Mouse (Mus musculus) intestine, embryonic 14.5 days (tissue): ENCODE results near the gene Farp1. TPM values are rescaled to one million over a fixed set of nuclear protein-coding genes. Genes with fewer than 3 reads are reported as not detected.

Experiments
- ATAC-seq: fragments of 200-750 bp; cut with Nextera tagmentation; replicated peaks from 2 replicates; pipeline ENCODE4 v1.8.0; 2017; ENCODE audit warnings: low read depth, moderate number of reproducible peaks, moderate TSS enrichment, moderate library complexity; ENCODE audit not compliant: low FRiP score, low TSS enrichment
- DNase-seq: peaks from one replicate; pipeline ENCODE4 v3.0.0-alpha.2; 2018; ENCODE audit warnings: low spot score
- H3K27ac ChIP-seq: fragments of 300-500 bp; sonication (generic); 2 replicates; pipeline ENCODE4 v1.5.1; 2014; ENCODE audit warnings: low read depth, mild to moderate bottlenecking, control low read depth
- H3K27me3 ChIP-seq: fragments of 300-500 bp; sonication (generic); replicated peaks from 2 replicates; pipeline ENCODE4 v1.6.1; 2014; ENCODE audit warnings: low read length, control low read depth; ENCODE audit not compliant: control insufficient read depth, insufficient read depth
- H3K36me3 ChIP-seq: fragments of 300-500 bp; sonication (generic); 2 replicates; pipeline ENCODE4 v1.6.1; 2014; ENCODE audit warnings: low read length, control low read depth; ENCODE audit not compliant: control insufficient read depth, insufficient read depth
- H3K4me1 ChIP-seq: fragments of 300-500 bp; sonication (generic); replicated peaks from 2 replicates; pipeline ENCODE4 v1.6.1; 2014; ENCODE audit warnings: low read length, control low read depth, mixed read lengths; ENCODE audit not compliant: control insufficient read depth, insufficient read depth
- H3K4me2 ChIP-seq: fragments of 300-500 bp; sonication (generic); 2 replicates; pipeline ENCODE4 v1.6.1; 2014; ENCODE audit warnings: low read length
- H3K4me3 ChIP-seq: fragments of 300-500 bp; sonication (generic); 2 replicates; pipeline ENCODE4 v1.5.1; 2014; ENCODE audit warnings: low read depth, low read length, control low read depth, mixed read lengths
- H3K9ac ChIP-seq: fragments of 300-500 bp; sonication (generic); 2 replicates; pipeline ENCODE4 v1.6.1; 2014; ENCODE audit warnings: mild to moderate bottlenecking, low read length
- H3K9me3 ChIP-seq: fragments of 300-500 bp; sonication (generic); 2 replicates; pipeline ENCODE4 v1.6.1; 2016; ENCODE audit warnings: low read length, control low read depth; ENCODE audit not compliant: control insufficient read depth
- WGBS: fragments of 180-500 bp; shearing (Covaris S2); extraction: QIAGEN DNeasy Blood & Tissue Kit; methylation state at CpG from one replicate; pipeline ENCODE4 v1.1.7; 2014; 5-methylcytosine and 5-hydroxymethylcytosine counted together
- polyA plus RNA-seq: library from polyadenylated mRNA; unstranded; fragments of >200 nt; fragmentation: Nextera tagmentation; extraction: Ambion mirVana; gene quantifications from 2 replicates; pipeline ENCODE4 v1.2.1, GENCODE M21; 2014

The Farp1 gene
- polyA plus RNA-seq, 1 experiment from 2014 or later = 26.1 TPM

DNA sequence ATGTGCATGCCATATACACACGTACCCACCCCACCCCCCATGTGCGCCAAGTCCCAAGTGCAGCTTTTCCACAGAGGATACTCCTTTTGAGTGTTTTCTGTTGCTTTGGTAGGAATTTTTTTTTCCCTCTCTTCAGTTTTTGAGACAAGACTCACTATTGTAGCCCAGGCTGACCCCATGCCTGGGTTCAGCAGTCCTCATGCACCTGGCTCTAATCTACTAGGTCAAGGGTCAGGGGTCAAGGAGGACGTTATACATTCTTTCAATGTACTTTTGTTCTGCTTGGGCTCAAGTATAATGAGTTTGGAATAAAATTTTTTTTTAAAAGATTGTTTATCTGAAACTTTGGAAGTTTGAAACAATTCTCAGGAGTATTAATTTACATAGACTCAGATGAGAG, 48.4 kb downstream of the Farp1 start:
- DNase-seq = no peak
- H3K4me1 ChIP-seq = peaks cover 9% of the 10 kb centered on the region
- H3K9ac ChIP-seq = no peak overlapping the region
- no peaks in the 10 kb centered on the region for H3K9me3 ChIP-seq
- H3K4me3 ChIP-seq = no peak overlapping the region
- H3K27me3 ChIP-seq = no peaks in the 10 kb centered on the region
- no peak overlapping the region for H3K4me2 ChIP-seq
- WGBS = 81% methylated on average over 3 of the region's 3 CpGs
- no peak overlapping the region for H3K27ac ChIP-seq
- H3K36me3 ChIP-seq = 0 out of 2 replicates have a peak, but pooled peaks cover 4% of the 10 kb centered on the region
- no peak for ATAC-seq

DNA sequence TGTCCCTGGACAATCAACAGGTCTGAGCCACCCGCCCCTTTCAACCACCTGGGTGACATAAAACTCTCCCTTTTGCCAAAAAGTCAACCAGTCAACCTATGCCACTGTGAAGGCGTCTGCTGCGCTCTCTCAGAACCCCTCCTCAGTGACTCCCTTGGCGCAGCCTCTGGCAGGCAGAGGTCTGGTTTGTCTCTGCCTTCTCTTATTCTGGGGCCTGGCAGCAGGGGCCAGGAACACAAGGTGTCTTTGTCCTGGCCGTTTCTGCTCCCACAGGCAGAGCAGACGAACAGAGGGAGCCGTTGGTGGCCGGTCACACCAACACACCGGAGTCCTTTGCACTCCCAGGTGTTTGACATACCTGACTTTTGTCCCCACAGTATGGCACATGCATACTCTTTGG, 57.5 kb downstream of the Farp1 start:
- no peak overlapping the region for H3K27ac ChIP-seq
- WGBS = 40% methylated on average over 9 of the region's 9 CpGs
- no peak overlapping the region for H3K4me2 ChIP-seq
- ATAC-seq (no peak), DNase-seq (no peak)
- H3K9me3 ChIP-seq = no peaks in the 10 kb centered on the region; the same call in 1 of the 2 replicates
- no peak overlapping the region for H3K4me3 ChIP-seq
- no peaks in the 10 kb centered on the region for H3K27me3 ChIP-seq
- H3K36me3 ChIP-seq = peaks cover 5% of the 10 kb centered on the region
- H3K4me1 ChIP-seq = peaks cover 8% of the 10 kb centered on the region; the same call in 1 of the 2 replicates
- no peak overlapping the region for H3K9ac ChIP-seq

DNA sequence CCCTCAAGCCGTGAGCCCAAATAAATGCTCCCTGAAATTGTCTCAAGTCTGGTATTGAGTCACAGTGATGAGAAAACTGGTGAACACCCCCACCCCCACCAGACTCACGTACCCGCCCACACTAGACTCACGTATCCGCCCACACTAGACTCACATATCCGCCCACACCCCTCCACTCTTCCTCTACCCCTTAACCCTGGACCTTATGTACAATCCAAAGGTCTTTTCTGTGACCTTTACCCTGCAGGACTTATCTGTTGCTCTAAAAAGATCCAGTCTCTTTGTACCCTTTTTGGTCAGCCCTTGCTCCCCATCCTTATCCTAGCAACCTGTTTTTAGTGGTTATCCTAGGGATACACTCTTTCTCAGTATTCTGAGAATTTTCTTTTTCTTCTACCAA, 58.9 kb downstream of the Farp1 start:
- 77% methylated on average over 6 of the region's 6 CpGs for WGBS
- Histone ChIP-seq H3K9me3 (no peaks in the 10 kb centered on the region; the same call in 1 of the 2 replicates), H3K4me1 (peaks cover 12% of the 10 kb centered on the region), H3K4me2 (no peak overlapping the region), H3K27ac (no peak overlapping the region), H3K27me3 (no peaks in the 10 kb centered on the region), H3K9ac (no peak overlapping the region), H3K4me3 (no peak overlapping the region), H3K36me3 (peaks cover 5% of the 10 kb centered on the region)
- ATAC-seq = no peak
- no peak for DNase-seq

DNA sequence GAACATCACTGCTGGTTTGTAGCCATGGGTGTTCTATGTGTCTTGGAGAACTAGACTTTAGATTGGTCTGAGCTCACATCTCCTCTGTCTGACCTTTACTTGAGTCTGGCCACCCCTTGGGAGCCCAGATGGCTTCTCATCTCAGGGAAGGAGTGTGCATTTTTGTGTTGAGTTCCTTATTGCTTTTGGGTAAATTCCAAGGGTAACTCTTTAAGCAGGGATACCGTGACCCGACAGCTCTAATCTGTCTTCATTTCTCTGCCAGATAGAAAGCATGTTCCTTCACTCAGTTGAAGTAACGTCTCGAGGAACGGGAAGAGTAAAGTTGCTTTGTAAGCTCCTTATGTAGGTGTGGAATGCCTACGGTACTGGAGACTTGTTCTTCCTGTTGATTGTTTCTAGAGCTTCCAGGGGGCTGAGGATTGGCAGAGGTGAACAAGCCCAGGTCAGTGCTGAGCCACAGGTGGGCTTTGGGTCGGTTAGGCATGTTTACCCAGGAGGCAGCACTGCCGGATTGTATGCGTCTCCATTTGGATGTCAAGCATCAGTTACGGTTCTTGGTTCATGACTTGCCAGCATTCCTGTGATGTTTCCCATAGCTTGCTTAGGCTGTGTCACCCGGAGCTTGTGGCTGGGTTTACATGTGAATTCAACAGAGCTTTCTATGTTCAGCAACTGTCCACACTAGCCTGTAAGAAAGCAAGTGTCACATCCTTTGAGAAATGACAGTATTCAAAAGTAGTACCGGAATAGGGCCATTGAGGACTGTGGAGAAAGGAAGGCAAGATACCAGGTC, 62.8 kb downstream of the Farp1 start:
- no peak overlapping the region for H3K4me3 ChIP-seq
- H3K27ac ChIP-seq = no peak overlapping the region
- no peaks in the 10 kb centered on the region for H3K27me3 ChIP-seq
- 62% methylated on average over 12 of the region's 12 CpGs for WGBS
- no peak for DNase-seq
- H3K36me3 ChIP-seq = 0 out of 2 replicates have a peak, but pooled peaks cover 4% of the 10 kb centered on the region
- no peak for ATAC-seq
- no peak overlapping the region for H3K9ac ChIP-seq
- H3K4me2 ChIP-seq = no peak overlapping the region
- peaks cover 21% of the 10 kb centered on the region for H3K4me1 ChIP-seq
- H3K9me3 ChIP-seq = no peaks in the 10 kb centered on the region

DNA sequence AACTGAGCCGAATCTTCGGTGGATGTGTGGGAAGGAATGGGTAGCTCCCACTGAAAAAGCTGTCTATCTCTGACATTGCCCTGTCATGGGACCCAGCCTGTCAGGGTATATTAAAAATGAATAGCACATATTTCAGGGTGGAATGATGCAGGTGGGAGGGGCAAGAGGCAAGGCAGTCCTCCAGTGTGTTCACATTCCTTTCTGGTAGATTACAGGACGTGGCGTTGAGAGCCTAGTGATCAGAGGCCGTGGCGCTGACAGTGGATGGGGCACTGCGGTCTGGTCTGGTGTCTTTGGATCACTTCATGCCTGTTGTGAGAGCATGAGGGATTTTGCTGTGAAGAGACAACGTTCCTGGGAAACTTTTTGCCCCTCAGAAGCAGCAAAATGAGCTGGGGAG, 64.1 kb downstream of the Farp1 start:
- peaks cover 20% of the 10 kb centered on the region for H3K4me1 ChIP-seq
- no peak overlapping the region for H3K4me2 ChIP-seq
- no peak overlapping the region for H3K27ac ChIP-seq
- no peak for ATAC-seq
- WGBS = 63% methylated on average over 8 of the region's 8 CpGs
- no peak for DNase-seq
- peaks cover 12% of the 10 kb centered on the region; the same call in 1 of the 2 replicates for H3K36me3 ChIP-seq
- no peak overlapping the region for H3K9ac ChIP-seq
- H3K27me3 ChIP-seq = no peaks in the 10 kb centered on the region
- H3K9me3 ChIP-seq = no peaks in the 10 kb centered on the region
- no peak overlapping the region for H3K4me3 ChIP-seq

DNA sequence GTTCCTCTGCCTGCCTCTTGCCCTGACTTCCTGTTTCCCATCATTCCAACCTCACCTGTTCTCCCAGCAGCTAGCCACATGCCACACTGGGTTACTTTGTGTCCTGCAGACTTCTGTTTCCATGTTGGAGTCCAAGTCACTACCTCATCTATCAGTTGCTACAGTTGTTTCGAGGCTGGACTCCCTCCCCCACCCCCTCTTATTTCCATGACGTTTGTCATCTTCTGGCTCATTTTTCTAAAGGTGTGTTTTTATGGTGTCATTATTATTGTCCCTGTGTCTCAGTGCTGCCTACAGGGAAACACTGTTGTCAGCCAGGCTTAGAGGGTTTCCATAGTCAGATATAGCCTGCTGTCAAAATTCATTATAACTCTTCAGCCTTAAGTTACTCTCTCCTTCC, 64.9 kb downstream of the Farp1 start:
- H3K36me3 ChIP-seq = peaks cover 12% of the 10 kb centered on the region; the same call in 1 of the 2 replicates
- no peaks in the 10 kb centered on the region for H3K27me3 ChIP-seq
- DNase-seq = no peak
- WGBS = 68% methylated on average over 2 of the region's 2 CpGs
- H3K4me2 ChIP-seq = no peak overlapping the region
- no peak overlapping the region for H3K27ac ChIP-seq
- H3K4me1 ChIP-seq = peaks cover 24% of the 10 kb centered on the region
- ATAC-seq = no peak
- no peak overlapping the region for H3K4me3 ChIP-seq
- no peak overlapping the region for H3K9ac ChIP-seq
- no peaks in the 10 kb centered on the region for H3K9me3 ChIP-seq

DNA sequence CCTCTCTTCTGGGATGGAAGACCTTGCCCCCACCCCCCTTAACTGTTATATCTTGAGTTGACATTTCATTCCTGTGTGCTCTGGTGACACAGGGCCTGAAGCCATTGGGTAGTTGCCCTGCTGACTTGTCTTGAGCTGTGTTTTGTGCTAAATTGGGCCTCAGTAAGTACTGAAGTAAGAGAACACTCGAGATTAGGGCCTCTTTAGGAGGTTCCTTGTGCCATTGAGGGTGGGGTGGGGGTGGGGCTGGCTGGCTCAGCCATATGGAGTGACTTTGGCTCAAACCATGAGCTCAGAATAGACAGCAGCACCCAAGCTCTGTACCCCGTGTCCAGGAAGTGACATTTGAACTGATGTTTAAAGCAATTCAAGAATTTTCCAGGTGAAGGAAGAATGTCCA, 65.8 kb downstream of the Farp1 start:
- ATAC-seq = no peak
- no peak overlapping the region for H3K27ac ChIP-seq
- WGBS = 27% methylated on average over 2 of the region's 2 CpGs

DNA sequence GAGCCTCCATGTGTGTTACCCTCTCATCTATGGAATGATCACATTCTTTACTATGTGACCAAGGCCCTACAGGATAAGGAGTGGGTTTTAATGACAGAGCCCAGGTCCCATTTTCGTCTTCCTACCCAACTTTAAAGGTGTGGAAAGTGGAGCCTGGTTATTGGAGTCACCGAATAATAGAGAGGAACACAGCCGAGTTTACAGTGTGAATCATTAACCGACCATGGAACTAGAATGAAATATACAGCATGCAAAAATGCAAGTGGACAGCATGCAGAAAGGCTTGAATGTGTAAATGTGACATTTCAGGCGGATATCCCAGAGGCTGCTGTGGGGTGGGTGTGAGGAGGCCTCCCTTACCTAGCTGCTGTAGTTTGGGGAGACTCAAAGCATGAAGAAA, 66.5 kb downstream of the Farp1 start:
- no peaks in the 10 kb centered on the region for H3K9me3 ChIP-seq
- no peak overlapping the region for H3K9ac ChIP-seq
- peaks cover 38% of the 10 kb centered on the region for H3K4me1 ChIP-seq
- DNase-seq (no peak), ATAC-seq (no peak)
- peaks cover 12% of the 10 kb centered on the region; the same call in 1 of the 2 replicates for H3K36me3 ChIP-seq
- H3K4me2 ChIP-seq = no peak overlapping the region
- no peak overlapping the region for H3K27ac ChIP-seq
- H3K27me3 ChIP-seq = no peaks in the 10 kb centered on the region
- WGBS = 60% methylated on average over 5 of the region's 5 CpGs
- H3K4me3 ChIP-seq = no peak overlapping the region

More for the DNA sequence above, 65.8 kb downstream of the Farp1 start:
- no peak overlapping the region for H3K4me3 ChIP-seq
- no peak overlapping the region for H3K9ac ChIP-seq
- DNase-seq = no peak
- no peak overlapping the region for H3K4me2 ChIP-seq
- peaks cover 31% of the 10 kb centered on the region for H3K4me1 ChIP-seq
- H3K27me3 ChIP-seq = no peaks in the 10 kb centered on the region
- no peaks in the 10 kb centered on the region for H3K9me3 ChIP-seq
- H3K36me3 ChIP-seq = peaks cover 12% of the 10 kb centered on the region; the same call in 1 of the 2 replicates

DNA sequence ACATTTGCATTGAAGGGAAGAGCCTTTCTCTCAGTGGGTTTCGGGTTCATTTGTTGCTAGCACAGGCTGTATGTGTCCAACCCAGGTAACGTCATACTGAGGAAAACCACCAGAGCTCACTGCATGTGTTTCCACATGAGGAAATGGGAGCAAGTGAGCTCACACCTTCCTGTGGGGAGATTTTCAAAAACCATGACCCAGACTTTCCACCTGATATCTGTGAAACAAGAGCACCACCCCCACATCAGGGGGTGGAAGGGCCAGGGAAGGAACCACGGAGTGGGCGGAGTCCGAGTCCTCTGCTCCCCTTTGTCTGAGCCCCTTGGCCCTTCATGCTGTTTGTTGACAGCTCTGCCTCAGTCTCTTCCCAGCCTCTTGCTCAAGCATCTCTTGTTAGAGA, 67.6 kb downstream of the Farp1 start:
- H3K4me1 ChIP-seq = peaks cover 44% of the 10 kb centered on the region
- 91% methylated on average over 5 of the region's 5 CpGs for WGBS

More for the DNA sequence above, 67.6 kb downstream of the Farp1 start:
- ATAC-seq = no peak
- no peak for DNase-seq
- Histone ChIP-seq H3K9ac (no peak overlapping the region), H3K36me3 (peaks cover 12% of the 10 kb centered on the region; the same call in 1 of the 2 replicates), H3K9me3 (no peaks in the 10 kb centered on the region), H3K4me2 (no peak overlapping the region), H3K4me3 (no peak overlapping the region), H3K27me3 (no peaks in the 10 kb centered on the region), H3K27ac (no peak overlapping the region)
